In the genomic region with DNA sequence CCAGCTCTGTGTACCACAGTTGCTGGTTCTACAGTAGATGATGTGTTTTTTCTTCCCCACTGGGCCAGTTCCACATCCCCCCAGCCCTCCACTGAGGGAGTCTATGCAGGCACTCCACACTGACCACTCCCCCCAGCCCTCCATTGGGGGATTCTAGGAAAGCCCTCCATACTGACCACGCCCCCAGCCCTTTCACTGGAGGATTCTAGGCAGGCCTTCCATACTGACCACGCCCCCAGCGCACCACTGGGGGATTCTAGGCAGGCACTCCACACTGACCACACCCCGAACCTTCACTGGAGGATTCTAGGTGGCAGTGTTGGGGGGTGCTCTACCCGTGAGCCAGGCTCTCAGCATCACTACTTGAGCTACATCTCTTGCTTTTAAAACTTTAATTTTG, we compare ENCODE assay signal across 11 mouse cellular contexts. TPM values are rescaled to one million over a fixed set of nuclear protein-coding genes. Genes with fewer than 3 reads are reported as not detected.
DNase-seq lines count a peak whose midpoint lies in the region; ATAC-seq and TF ChIP-seq lines count a peak whose summit lies in the region.
"Had no signal": no experiment of that assay in that cellular context is flagged by ENCODE, and none has a peak within 500 bp of the region (broad histone marks: within the 10 kb centered on the region; RNA-seq: fewer than 3 reads in every experiment).

No protein-coding gene starts in this region.

- H3K9me3 ChIP-seq in forebrain, embryonic 12.5 days: no peaks in the 10 kb centered on the region
- no peaks in the 10 kb centered on the region; the same call in 1 of the 2 replicates for H3K9me3 ChIP-seq in forebrain, embryonic 10.5 days
- H3K9me3 ChIP-seq in stomach, embryonic 14.5 days (ENCODE audit: control insufficient read depth, low read depth, low read length): no peaks in the 10 kb centered on the region
- H3K9me3 ChIP-seq in stomach, postnatal 0 days (ENCODE audit: control insufficient read depth, low read length): no peaks in the 10 kb centered on the region
- H3K9me3 ChIP-seq: limb, embryonic 13.5 days had no signal

- WGBS in forebrain, embryonic 12.5 days: 48% methylated on average over 5 of the region's 5 CpGs
- 37% methylated on average over 5 of the region's 5 CpGs for WGBS in forebrain, embryonic 10.5 days
- 37% methylated on average over 5 of the region's 5 CpGs for WGBS in stomach, embryonic 14.5 days
- WGBS in stomach, postnatal 0 days: 36% methylated on average over 5 of the region's 5 CpGs

- TF ChIP-seq EP300 in stomach, postnatal 0 days (optimal IDR thresholded peaks at IDR 0.05): no peak

- no peak overlapping the region for H3K4me2 ChIP-seq in forebrain, embryonic 12.5 days
- H3K4me2 ChIP-seq in stomach, embryonic 14.5 days (replicated peaks; ENCODE audit: low read depth, low read length): no peak overlapping the region
- no peak overlapping the region for H3K4me2 ChIP-seq in stomach, postnatal 0 days (replicated peaks; ENCODE audit: low read depth)
- H3K4me2 ChIP-seq: limb, embryonic 13.5 days had no signal

- DNase-seq in forebrain, embryonic 10.5 days (ENCODE audit: extremely low spot score, low spot score): no peak
- DNase-seq in kidney, postnatal 36 days: peak; percentile 13 to 15
- DNase-seq in kidney, postnatal 14 days: no peak
- no peak for DNase-seq in stomach, postnatal 0 days (ENCODE audit: low spot score)
- peak; percentile 78 for DNase-seq in testis, postnatal 14 days (ENCODE audit: low spot score)
- no peak for DNase-seq in frontal cortex, postnatal 14 days (ENCODE audit: low spot score in 2 of 2)
- DNase-seq: heart, adult 11 months; thymus, adult 18-20 months had no signal

- no peak for TF ChIP-seq CTCF in stomach, postnatal 0 days (IDR thresholded peaks at IDR 0.05; ENCODE audit: low read depth)

- H3K4me3 ChIP-seq in forebrain, embryonic 12.5 days (replicated peaks): no peak overlapping the region
- no peak overlapping the region for H3K4me3 ChIP-seq in forebrain, embryonic 10.5 days
- H3K4me3 ChIP-seq in stomach, embryonic 14.5 days (ENCODE audit: low read depth, low read length): no peak overlapping the region
- no peak overlapping the region for H3K4me3 ChIP-seq in stomach, postnatal 0 days (ENCODE audit: low read depth, low read length)
- H3K4me3 ChIP-seq: limb, embryonic 13.5 days had no signal

- H3K27ac ChIP-seq in forebrain, embryonic 12.5 days: no peak overlapping the region
- no peak overlapping the region for H3K27ac ChIP-seq in forebrain, embryonic 10.5 days
- no peak overlapping the region for H3K27ac ChIP-seq in stomach, embryonic 14.5 days (ENCODE audit: low read length)
- H3K27ac ChIP-seq in stomach, postnatal 0 days (replicated peaks): no peak overlapping the region
- H3K27ac ChIP-seq: limb, embryonic 13.5 days had no signal

- H3K9ac ChIP-seq in forebrain, embryonic 12.5 days: no peak overlapping the region
- no peak overlapping the region for H3K9ac ChIP-seq in stomach, embryonic 14.5 days (replicated peaks; ENCODE audit: low read depth, low read length)
- no peak overlapping the region for H3K9ac ChIP-seq in stomach, postnatal 0 days (ENCODE audit: low read length)
- H3K9ac ChIP-seq: limb, embryonic 13.5 days had no signal

- no peaks in the 10 kb centered on the region for H3K27me3 ChIP-seq in forebrain, embryonic 12.5 days
- no peaks in the 10 kb centered on the region for H3K27me3 ChIP-seq in forebrain, embryonic 10.5 days (ENCODE audit: poor library complexity, severe bottlenecking)
- H3K27me3 ChIP-seq in stomach, embryonic 14.5 days (ENCODE audit: control insufficient read depth, insufficient read depth, low read length): no peaks in the 10 kb centered on the region
- H3K27me3 ChIP-seq in stomach, postnatal 0 days (ENCODE audit: control insufficient read depth, insufficient read depth, low read length): no peaks in the 10 kb centered on the region
- H3K27me3 ChIP-seq: limb, embryonic 13.5 days had no signal

- 0 out of 2 replicates have a peak, but pooled peaks have one; percentile 34 for ATAC-seq in forebrain, embryonic 12.5 days (ENCODE audit: low FRiP score)
- ATAC-seq in stomach, embryonic 14.5 days (ENCODE audit: insufficient number of reproducible peaks, insufficient read depth, low FRiP score, low read depth): peak; percentile 49; the same call in 1 of the 2 replicates
- ATAC-seq in stomach, postnatal 0 days (ENCODE audit: low FRiP score, low TSS enrichment): no peak

- H3K36me3 ChIP-seq in forebrain, embryonic 12.5 days (replicated peaks): peaks cover 53% of the 10 kb centered on the region
- H3K36me3 ChIP-seq in forebrain, embryonic 10.5 days (replicated peaks): peaks cover 68% of the 10 kb centered on the region
- H3K36me3 ChIP-seq in stomach, embryonic 14.5 days (ENCODE audit: control insufficient read depth, insufficient read depth, low read length): peaks cover 8% of the 10 kb centered on the region; the same call in 1 of the 2 replicates
- no peaks in the 10 kb centered on the region for H3K36me3 ChIP-seq in stomach, postnatal 0 days (ENCODE audit: control insufficient read depth, insufficient read depth, low read length)

- H3K4me1 ChIP-seq in forebrain, embryonic 12.5 days: no peaks in the 10 kb centered on the region
- no peaks in the 10 kb centered on the region for H3K4me1 ChIP-seq in forebrain, embryonic 10.5 days
- no peaks in the 10 kb centered on the region for H3K4me1 ChIP-seq in stomach, embryonic 14.5 days (ENCODE audit: control insufficient read depth, insufficient read depth, low read length)
- H3K4me1 ChIP-seq in stomach, postnatal 0 days (replicated peaks; ENCODE audit: control insufficient read depth, insufficient read depth): no peaks in the 10 kb centered on the region
- H3K4me1 ChIP-seq: limb, embryonic 13.5 days had no signal

RNA-seq across cellular contexts. Expression of a gene that starts 6.0 kb away (rescaled TPM):
- not detected in 2 replicates for polyA plus RNA-seq in forebrain, embryonic 12.5 days (2016; fragmentation: Nextera tagmentation; extraction: Ambion mirVana)
- not detected in 2 replicates for polyA plus RNA-seq in forebrain, embryonic 10.5 days (2016; fragmentation: Nextera tagmentation; extraction: Ambion mirVana)
- 0.28 TPM in 1 of 2 replicates, not detected in the other for polyA plus RNA-seq in stomach, embryonic 14.5 days (2014; fragmentation: Nextera tagmentation; extraction: Ambion mirVana)
- not detected in 2 replicates for polyA plus RNA-seq in stomach, postnatal 0 days (2015; fragmentation: Nextera tagmentation; extraction: Ambion mirVana)
- polyA plus RNA-seq: limb, embryonic 13.5 days had no signal

RNA-seq across cellular contexts. Expression of a gene that starts 11.5 kb away (rescaled TPM):
- polyA plus RNA-seq in forebrain, embryonic 12.5 days (2016; fragmentation: Nextera tagmentation; extraction: Ambion mirVana): 1.3 and 2.5 TPM in 2 replicates
- 3.6 and 4.0 TPM in 2 replicates for polyA plus RNA-seq in forebrain, embryonic 10.5 days (2016; fragmentation: Nextera tagmentation; extraction: Ambion mirVana)
- 43.8 and 44.2 TPM in 2 replicates for polyA plus RNA-seq in stomach, embryonic 14.5 days (2014; fragmentation: Nextera tagmentation; extraction: Ambion mirVana)
- polyA plus RNA-seq in stomach, postnatal 0 days (2015; fragmentation: Nextera tagmentation; extraction: Ambion mirVana): 74.9 and 82.7 TPM in 2 replicates

RNA-seq across cellular contexts. Expression of a gene that starts 12.3 kb away (rescaled TPM):
- 20.3 and 21.3 TPM in 2 replicates for polyA plus RNA-seq in forebrain, embryonic 12.5 days (2016; fragmentation: Nextera tagmentation; extraction: Ambion mirVana)
- polyA plus RNA-seq in forebrain, embryonic 10.5 days (2016; fragmentation: Nextera tagmentation; extraction: Ambion mirVana): 10.0 and 10.6 TPM in 2 replicates
- polyA plus RNA-seq in stomach, embryonic 14.5 days (2014; fragmentation: Nextera tagmentation; extraction: Ambion mirVana): 11.5 and 12.7 TPM in 2 replicates
- 3.1 and 4.2 TPM in 2 replicates for polyA plus RNA-seq in stomach, postnatal 0 days (2015; fragmentation: Nextera tagmentation; extraction: Ambion mirVana)

RNA-seq across cellular contexts. Expression of a gene that starts 16.1 kb away (rescaled TPM):
- polyA plus RNA-seq in forebrain, embryonic 12.5 days (2016; fragmentation: Nextera tagmentation; extraction: Ambion mirVana): 62.8 and 70.7 TPM in 2 replicates
- polyA plus RNA-seq in forebrain, embryonic 10.5 days (2016; fragmentation: Nextera tagmentation; extraction: Ambion mirVana): 47.7 and 50.2 TPM in 2 replicates
- 45.8 and 46.4 TPM in 2 replicates for polyA plus RNA-seq in stomach, embryonic 14.5 days (2014; fragmentation: Nextera tagmentation; extraction: Ambion mirVana)
- polyA plus RNA-seq in stomach, postnatal 0 days (2015; fragmentation: Nextera tagmentation; extraction: Ambion mirVana): 16.9 and 18.2 TPM in 2 replicates

RNA-seq across cellular contexts. Expression of a gene that starts 30.9 kb away (rescaled TPM):
- 5.2 and 5.9 TPM in 2 replicates for polyA plus RNA-seq in forebrain, embryonic 12.5 days (2016; fragmentation: Nextera tagmentation; extraction: Ambion mirVana)
- polyA plus RNA-seq in forebrain, embryonic 10.5 days (2016; fragmentation: Nextera tagmentation; extraction: Ambion mirVana): 2.7 and 4.1 TPM in 2 replicates
- 5.0 and 5.3 TPM in 2 replicates for polyA plus RNA-seq in stomach, embryonic 14.5 days (2014; fragmentation: Nextera tagmentation; extraction: Ambion mirVana)
- polyA plus RNA-seq in stomach, postnatal 0 days (2015; fragmentation: Nextera tagmentation; extraction: Ambion mirVana): 2.4 and 2.8 TPM in 2 replicates

Comparison
In these comparisons a context has a peak if more than half of its experiments do, and no peak if none do; other contexts are left out.
1. DNase-seq: peak in kidney, postnatal 36 days (2 of 2) and testis, postnatal 14 days (single experiment); none in forebrain, embryonic 10.5 days (single experiment), kidney, postnatal 14 days (single experiment), stomach, postnatal 0 days (single experiment) and frontal cortex, postnatal 14 days (0 of 2).